Mouse (Mus musculus) stomach, embryonic 14.5 days (tissue): ENCODE results near the gene Abcc4. TPM values are rescaled to one million over a fixed set of nuclear protein-coding genes. Genes with fewer than 3 reads are reported as not detected.

ENCODE experiments used
- ATAC-seq: fragments of 200-750 bp; cut with Nextera tagmentation; 2 replicates; pipeline ENCODE4 v1.8.0; 2017; ENCODE audit warnings: low read depth, moderate TSS enrichment; ENCODE audit not compliant: insufficient number of reproducible peaks, insufficient read depth, low FRiP score
- H3K27ac ChIP-seq: fragments of 300-500 bp; sonication (generic); 2 replicates; pipeline ENCODE4 v1.5.1; 2014; ENCODE audit warnings: mild to moderate bottlenecking, low read length, moderate library complexity, mixed read lengths
- H3K27me3 ChIP-seq: fragments of 300-500 bp; sonication (generic); 2 replicates; pipeline ENCODE4 v1.6.1; 2014; ENCODE audit warnings: low read length, control low read depth, mixed read lengths; ENCODE audit not compliant: control insufficient read depth, insufficient read depth
- H3K36me3 ChIP-seq: fragments of 300-500 bp; sonication (generic); 2 replicates; pipeline ENCODE4 v1.6.1; 2014; ENCODE audit warnings: mild to moderate bottlenecking, control low read depth, low read length, moderate library complexity, mixed read lengths; ENCODE audit not compliant: control insufficient read depth, insufficient read depth
- H3K4me1 ChIP-seq: fragments of 300-500 bp; sonication (generic); 2 replicates; pipeline ENCODE4 v1.6.1; 2014; ENCODE audit warnings: low read length, control low read depth, mixed read lengths; ENCODE audit not compliant: control insufficient read depth, insufficient read depth
- H3K4me2 ChIP-seq: fragments of 300-500 bp; sonication (generic); replicated peaks from 2 replicates; pipeline ENCODE4 v1.6.1; 2014; ENCODE audit warnings: low read depth, low read length, control low read depth
- H3K4me3 ChIP-seq: fragments of 300-500 bp; sonication (generic); 2 replicates; pipeline ENCODE4 v1.5.1; 2014; ENCODE audit warnings: low read depth, low read length, control low read depth
- H3K9ac ChIP-seq: fragments of 300-500 bp; sonication (generic); replicated peaks from 2 replicates; pipeline ENCODE4 v1.6.1; 2014; ENCODE audit warnings: low read depth, mild to moderate bottlenecking, control low read depth, low read length, moderate library complexity, mixed read lengths
- H3K9me3 ChIP-seq: fragments of 300-500 bp; sonication (generic); 2 replicates; pipeline ENCODE4 v1.6.1; 2016; ENCODE audit warnings: low read depth, low read length, control low read depth; ENCODE audit not compliant: control insufficient read depth
- WGBS: fragments of 180-500 bp; shearing (Covaris S2); extraction: QIAGEN DNeasy Blood & Tissue Kit; methylation state at CpG from one replicate; pipeline ENCODE4 v1.1.7; 2014; 5-methylcytosine and 5-hydroxymethylcytosine counted together
- polyA plus RNA-seq: library from polyadenylated mRNA; unstranded; fragments of >200 nt; fragmentation: Nextera tagmentation; extraction: Ambion mirVana; gene quantifications from 2 replicates; pipeline ENCODE4 v1.2.1, GENCODE M21; 2014

The Abcc4 gene
- polyA plus RNA-seq, 1 experiment from 2014 or later: 5.6 TPM

- no peak; the same call in 1 of the 2 replicates for ATAC-seq
- no peaks in the 10 kb centered on the region for H3K9me3 ChIP-seq
- no peak overlapping the region for H3K9ac ChIP-seq
- H3K36me3 ChIP-seq: no peaks in the 10 kb centered on the region
- no peak overlapping the region for H3K4me2 ChIP-seq
- no peak overlapping the region for H3K4me3 ChIP-seq
- H3K27ac ChIP-seq: no peak overlapping the region
- 48% methylated on average over 15 of the region's 15 CpGs for WGBS
- no peaks in the 10 kb centered on the region for H3K4me1 ChIP-seq
- no peaks in the 10 kb centered on the region for H3K27me3 ChIP-seq
These were observed 70.4 kb downstream of the Abcc4 start for GRCm38 (mm10) chr14:118635493-118636183.

GRCm38 (mm10) chr14:118629649-118630048, 76.4 kb downstream of the Abcc4 start:
- H3K9me3 ChIP-seq: no peaks in the 10 kb centered on the region
- no peak overlapping the region for H3K4me3 ChIP-seq
- H3K4me1 ChIP-seq: no peaks in the 10 kb centered on the region
- H3K4me2 ChIP-seq: no peak overlapping the region
- WGBS: 77% methylated on average over 8 of the region's 8 CpGs
- H3K27me3 ChIP-seq: no peaks in the 10 kb centered on the region
- H3K27ac ChIP-seq: no peak overlapping the region
- no peak overlapping the region for H3K9ac ChIP-seq
- H3K36me3 ChIP-seq: no peaks in the 10 kb centered on the region
- ATAC-seq: no peak

- ATAC-seq: no peak
- no peaks in the 10 kb centered on the region for H3K36me3 ChIP-seq
- H3K9ac ChIP-seq: no peak overlapping the region
These were observed 84.6 kb downstream of the Abcc4 start for GRCm38 (mm10) chr14:118621449-118621789.

GRCm38 (mm10) chr14:118620773-118621448, 85.1 kb downstream of the Abcc4 start:
- Histone ChIP-seq H3K27me3 (no peaks in the 10 kb centered on the region), H3K4me1 (no peaks in the 10 kb centered on the region), H3K9me3 (no peaks in the 10 kb centered on the region), H3K4me3 (no peak overlapping the region), H3K27ac (no peak overlapping the region), H3K4me2 (no peak overlapping the region), H3K9ac (no peak overlapping the region), H3K36me3 (no peaks in the 10 kb centered on the region)
- 37% methylated on average over 6 of the region's 6 CpGs for WGBS
- no peak for ATAC-seq

More at GRCm38 (mm10) chr14:118621449-118621789, 84.6 kb downstream of the Abcc4 start:
- H3K27me3 ChIP-seq: no peaks in the 10 kb centered on the region
- no peaks in the 10 kb centered on the region for H3K4me1 ChIP-seq
- H3K27ac ChIP-seq: no peak overlapping the region
- H3K9me3 ChIP-seq: no peaks in the 10 kb centered on the region
- no peak overlapping the region for H3K4me3 ChIP-seq
- no peak overlapping the region for H3K4me2 ChIP-seq
- WGBS: 55% methylated on average over 3 of the region's 3 CpGs

- Histone ChIP-seq H3K4me1 (no peaks in the 10 kb centered on the region), H3K36me3 (no peaks in the 10 kb centered on the region), H3K4me3 (no peak overlapping the region), H3K27ac (no peak overlapping the region), H3K9ac (no peak overlapping the region), H3K27me3 (no peaks in the 10 kb centered on the region), H3K4me2 (no peak overlapping the region), H3K9me3 (no peaks in the 10 kb centered on the region)
- 71% methylated on average over 12 of the region's 12 CpGs for WGBS
- ATAC-seq: no peak
These were observed 89.2 kb downstream of the Abcc4 start for GRCm38 (mm10) chr14:118616698-118617311.

GRCm38 (mm10) chr14:118613734-118614133, 92.3 kb downstream of the Abcc4 start:
- no peak overlapping the region for H3K9ac ChIP-seq
- H3K9me3 ChIP-seq: no peaks in the 10 kb centered on the region
- no peak for ATAC-seq
- no peaks in the 10 kb centered on the region for H3K4me1 ChIP-seq
- no peaks in the 10 kb centered on the region for H3K36me3 ChIP-seq
- no peak overlapping the region for H3K4me3 ChIP-seq
- no peak overlapping the region for H3K27ac ChIP-seq
- no peaks in the 10 kb centered on the region for H3K27me3 ChIP-seq
- no peak overlapping the region for H3K4me2 ChIP-seq
- 60% methylated on average over 9 of the region's 9 CpGs for WGBS

GRCm38 (mm10) chr14:118611714-118612113, 94.3 kb downstream of the Abcc4 start:
- Histone ChIP-seq H3K9ac (no peak overlapping the region), H3K4me3 (no peak overlapping the region), H3K9me3 (no peaks in the 10 kb centered on the region), H3K36me3 (no peaks in the 10 kb centered on the region), H3K4me1 (no peaks in the 10 kb centered on the region), H3K27ac (no peak overlapping the region), H3K4me2 (no peak overlapping the region; the same call in 1 of the 2 replicates), H3K27me3 (no peaks in the 10 kb centered on the region)
- ATAC-seq: 0 out of 2 replicates have a peak, but pooled peaks have one; percentile 43
- WGBS: 55% methylated on average over 17 of the region's 17 CpGs

GRCm38 (mm10) chr14:118610786-118611185, 95.2 kb downstream of the Abcc4 start:
- H3K4me1 ChIP-seq: no peaks in the 10 kb centered on the region
- no peaks in the 10 kb centered on the region for H3K36me3 ChIP-seq
- H3K4me2 ChIP-seq: no peak overlapping the region
- no peak overlapping the region for H3K4me3 ChIP-seq
- H3K27me3 ChIP-seq: no peaks in the 10 kb centered on the region
- WGBS: 97% methylated on average over 11 of the region's 11 CpGs
- no peaks in the 10 kb centered on the region for H3K9me3 ChIP-seq
- no peak overlapping the region for H3K9ac ChIP-seq
- ATAC-seq: no peak
- no peak overlapping the region for H3K27ac ChIP-seq
